Mouse (Mus musculus): ENCODE measurements around the gene Kcnk13. TPM values are rescaled to one million over a fixed set of nuclear protein-coding genes. Genes with fewer than 3 reads are reported as not detected.

Kcnk13 gene
- polyA plus RNA-seq, 1 experiment = not detected

GRCm38 (mm10) chr12:99993146-99993890 is 29.0 kb downstream of the Kcnk13 start:
- TF ChIP-seq GATA1 (IDR thresholded peaks at IDR 0.05; ENCODE audit: low read length) = no peak

- TF ChIP-seq GATA1 (IDR thresholded peaks at IDR 0.05; ENCODE audit: low read length) = no peak
Measured at GRCm38 (mm10) chr12:99995951-99996350, 31.7 kb downstream of the Kcnk13 start.

- no peak for TF ChIP-seq GATA1 (IDR thresholded peaks at IDR 0.05; ENCODE audit: low read length)
Measured at GRCm38 (mm10) chr12:99999726-100000125, 35.4 kb downstream of the Kcnk13 start.

- no peak for TF ChIP-seq GATA1 (IDR thresholded peaks at IDR 0.05; ENCODE audit: low read length)
Measured at GRCm38 (mm10) chr12:100000381-100000780, 36.1 kb downstream of the Kcnk13 start.

GRCm38 (mm10) chr12:100001246-100001645 is 36.9 kb downstream of the Kcnk13 start:
- no peak for TF ChIP-seq GATA1 (IDR thresholded peaks at IDR 0.05; ENCODE audit: low read length)

- TF ChIP-seq GATA1 (IDR thresholded peaks at IDR 0.05; ENCODE audit: low read length) = no peak
Measured at GRCm38 (mm10) chr12:100001910-100002309, 37.6 kb downstream of the Kcnk13 start.

GRCm38 (mm10) chr12:100002914-100003587 is 38.8 kb downstream of the Kcnk13 start:
- TF ChIP-seq GATA1 (IDR thresholded peaks at IDR 0.05; ENCODE audit: low read length) = no peak

GRCm38 (mm10) chr12:100005285-100005684 is 41.0 kb downstream of the Kcnk13 start:
- no peak for TF ChIP-seq GATA1 (IDR thresholded peaks at IDR 0.05; ENCODE audit: low read length)

GRCm38 (mm10) chr12:100006681-100007080 is 42.4 kb downstream of the Kcnk13 start:
- no peak for TF ChIP-seq GATA1 (IDR thresholded peaks at IDR 0.05; ENCODE audit: low read length)

- no peak for TF ChIP-seq GATA1 (IDR thresholded peaks at IDR 0.05; ENCODE audit: low read length)
Measured at GRCm38 (mm10) chr12:100012839-100013238, 48.5 kb downstream of the Kcnk13 start.

- TF ChIP-seq GATA1 (IDR thresholded peaks at IDR 0.05; ENCODE audit: low read length) = no peak
Measured at GRCm38 (mm10) chr12:100015146-100015545, 50.8 kb downstream of the Kcnk13 start.

GRCm38 (mm10) chr12:100017709-100018108 is 53.4 kb downstream of the Kcnk13 start:
- no peak for TF ChIP-seq GATA1 (IDR thresholded peaks at IDR 0.05; ENCODE audit: low read length)

- TF ChIP-seq GATA1 (IDR thresholded peaks at IDR 0.05; ENCODE audit: low read length) = no peak
Measured at GRCm38 (mm10) chr12:100022490-100022889, 58.2 kb downstream of the Kcnk13 start.

- no peak for TF ChIP-seq GATA1 (IDR thresholded peaks at IDR 0.05; ENCODE audit: low read length)
Measured at GRCm38 (mm10) chr12:100023821-100024365, 59.6 kb downstream of the Kcnk13 start.

GRCm38 (mm10) chr12:100025675-100026074 is 61.4 kb downstream of the Kcnk13 start:
- no peak for TF ChIP-seq GATA1 (IDR thresholded peaks at IDR 0.05; ENCODE audit: low read length)

GRCm38 (mm10) chr12:100026715-100027245 is 62.5 kb downstream of the Kcnk13 start:
- TF ChIP-seq GATA1 (IDR thresholded peaks at IDR 0.05; ENCODE audit: low read length) = no peak

Measured in G1E-ER4 (cell line).